ENCODE assay signal across 8 mouse cellular contexts in genomic region chr9:123259461-123259895, GRCm38 (mm10). TPM values are rescaled to one million over a fixed set of nuclear protein-coding genes. Genes with fewer than 3 reads are reported as not detected.
DNase-seq lines count a peak whose midpoint lies in the region; ATAC-seq and TF ChIP-seq lines count a peak whose summit lies in the region.

No protein-coding gene starts in this region.

- WGBS in intestine, postnatal 0 days = 2% methylated on average over 43 of the region's 45 CpGs
- WGBS in lung, embryonic 15.5 days = under 1% methylated on average over 36 of the region's 45 CpGs

- H3K9me3 ChIP-seq in intestine, postnatal 0 days (ENCODE audit: control insufficient read depth) = no peaks in the 10 kb centered on the region
- H3K9me3 ChIP-seq in lung, embryonic 15.5 days = no peaks in the 10 kb centered on the region

- peak overlapping the region; percentile 100 for H3K4me2 ChIP-seq in intestine, postnatal 0 days (replicated peaks; ENCODE audit: low read depth)
- peak overlapping the region; percentile 98 for H3K4me2 ChIP-seq in lung, embryonic 15.5 days

- peak overlapping the region; percentile 58 for H3K9ac ChIP-seq in intestine, postnatal 0 days (ENCODE audit: low read depth, low read length)
- peak overlapping the region; percentile 68 for H3K9ac ChIP-seq in lung, embryonic 15.5 days

- no peak overlapping the region for H3K27ac ChIP-seq in intestine, postnatal 0 days (ENCODE audit: low read depth, low read length)
- H3K27ac ChIP-seq in lung, embryonic 15.5 days = no peak overlapping the region

- DNase-seq in ovary, postnatal 36 days (ENCODE audit: low spot score) = peak; percentile 81
- no peak for DNase-seq in ovary, postnatal 10 days (ENCODE audit: low spot score)
- peak; percentile 73 for DNase-seq in cerebellum, adult 11-12 months
- peak; percentile 73 to 84 for DNase-seq in gastrocnemius, postnatal 4 days (ENCODE audit: low spot score in 2 of 2)
- DNase-seq in retina, postnatal 1 day = peak; percentile 90
- DNase-seq in ovary, postnatal 14 days (ENCODE audit: low spot score) = no peak

- peak; percentile 95 for TF ChIP-seq CTCF in intestine, postnatal 0 days (IDR thresholded peaks at IDR 0.05; ENCODE audit: low read depth)

- ATAC-seq in intestine, postnatal 0 days = peak; percentile 20; the same call in 1 of the 2 replicates
- peak; percentile 86 for ATAC-seq in lung, embryonic 15.5 days (ENCODE audit: borderline replicate concordance, extremely low read depth, low FRiP score, low TSS enrichment)

- H3K4me1 ChIP-seq in intestine, postnatal 0 days (replicated peaks; ENCODE audit: control insufficient read depth, insufficient read depth, low read length) = 0 out of 2 replicates have a peak, but pooled peaks cover 3% of the 10 kb centered on the region
- H3K4me1 ChIP-seq in lung, embryonic 15.5 days = peaks cover 10% of the 10 kb centered on the region; the same call in 1 of the 2 replicates

- H3K4me3 ChIP-seq in intestine, postnatal 0 days (ENCODE audit: low read depth, low read length) = peak overlapping the region; percentile 72
- H3K4me3 ChIP-seq in lung, embryonic 15.5 days = peak overlapping the region; percentile 81

- no peaks in the 10 kb centered on the region for H3K36me3 ChIP-seq in intestine, postnatal 0 days (ENCODE audit: control insufficient read depth, insufficient read depth)
- no peaks in the 10 kb centered on the region for H3K36me3 ChIP-seq in lung, embryonic 15.5 days

- H3K27me3 ChIP-seq in intestine, postnatal 0 days (replicated peaks; ENCODE audit: control insufficient read depth, insufficient read depth, low read length) = peaks cover 11% of the 10 kb centered on the region
- peaks cover 16% of the 10 kb centered on the region; the same call in 1 of the 2 replicates for H3K27me3 ChIP-seq in lung, embryonic 15.5 days

RNA-seq across cellular contexts. Expression of gene Tmem158, which starts 1.1 kb away (rescaled TPM):
- 10 to 100 TPM; 13.1 to 14.3 TPM for total RNA-seq in gastrocnemius, postnatal 4 days (2021)
- 15.6 and 16.1 TPM in 2 replicates for polyA plus RNA-seq in intestine, postnatal 0 days (2015; fragmentation: Nextera tagmentation; extraction: Ambion mirVana)
- 17.3 and 19.1 TPM in 2 replicates for polyA plus RNA-seq in lung, embryonic 15.5 days (2015; fragmentation: Nextera tagmentation; extraction: Ambion mirVana)

RNA-seq across cellular contexts. Expression of gene Cdcp1, which starts 43.6 kb away (rescaled TPM):
- total RNA-seq in gastrocnemius, postnatal 4 days (2021) = not detected
- polyA plus RNA-seq in intestine, postnatal 0 days (2015; fragmentation: Nextera tagmentation; extraction: Ambion mirVana) = 6.9 and 7.7 TPM in 2 replicates
- polyA plus RNA-seq in lung, embryonic 15.5 days (2015; fragmentation: Nextera tagmentation; extraction: Ambion mirVana) = 10.8 and 11.8 TPM in 2 replicates

Comparison
In these comparisons a context has a peak if more than half of its experiments do, and no peak if none do; other contexts are left out.
1. DNase-seq: peak in ovary, postnatal 36 days (single experiment), cerebellum, adult 11-12 months (single experiment), gastrocnemius, postnatal 4 days (2 of 2) and retina, postnatal 1 day (single experiment); none in ovary, postnatal 10 days (single experiment) and ovary, postnatal 14 days (single experiment).